Mouse (Mus musculus): ENCODE measurements around the gene Phf21a. TPM values are rescaled to one million over a fixed set of nuclear protein-coding genes. Genes with fewer than 3 reads are reported as not detected.

Gene Phf21a
- total RNA-seq, 1 experiment from 2014 or later = 68.1 TPM

GRCm38 (mm10) chr2:92404737-92405136, 311.8 kb downstream of the Phf21a start:
- DNase-seq = no peak

GRCm38 (mm10) chr2:92405687-92406086, 312.8 kb downstream of the Phf21a start:
- no peak for DNase-seq

- peak; percentile 64 for DNase-seq
These were observed 315.6 kb downstream of the Phf21a start for GRCm38 (mm10) chr2:92408309-92409045.

- peak; percentile 55 for DNase-seq
These were observed 318.8 kb downstream of the Phf21a start for GRCm38 (mm10) chr2:92411705-92412104.

Small RNA genes lying within 50 kb of the gene (microRNA-seq; reads per million reads assigned to microRNA genes)
- gene Mir1955 = 6.0 to 7.2 reads per million in 2 experiments
- gene Mir7000 = 0 reads per million in 2 experiments

Other genes starting within 250 kb of the Phf21a start
- 1.2 and 1.5 TPM in 2 replicates for gene Chrm4, start 165.9 kb upstream of the Phf21a start, total RNA-seq (2021)
- 14.6 and 17.5 TPM in 2 replicates for gene Mdk, start 160.8 kb upstream of the Phf21a start, total RNA-seq (2021)
- not detected in 2 replicates for gene Gm9821, start 147.4 kb upstream of the Phf21a start, total RNA-seq (2021)
- 56.4 and 79.0 TPM in 2 replicates for gene Dgkz, start 117.3 kb upstream of the Phf21a start, total RNA-seq (2021)
- gene Creb3l1, start 68.6 kb upstream of the Phf21a start, total RNA-seq (2021) = 11.7 and 12.6 TPM in 2 replicates